Mouse (Mus musculus): ENCODE measurements around the gene Atp6v1e1. TPM values are rescaled to one million over a fixed set of nuclear protein-coding genes. Genes with fewer than 3 reads are reported as not detected.
"Not testable (repeated sequence)": the region's sequence is repeated elsewhere in the genome, so short reads cannot be mapped to it uniquely, and the experiment has no call there.

Atp6v1e1 gene
- polyA plus RNA-seq, 1 experiment = 152 TPM

- no peak for DNase-seq (ENCODE audit: low spot score)
Measured at GRCm38 (mm10) chr6:120820144-120820543, 2.4 kb downstream of the Atp6v1e1 start.

- no peak for DNase-seq (ENCODE audit: low spot score)
Measured at GRCm38 (mm10) chr6:120819294-120819693, 3.3 kb downstream of the Atp6v1e1 start.

- DNase-seq (ENCODE audit: low spot score) = not testable (repeated sequence)
Measured at GRCm38 (mm10) chr6:120811999-120812398, 10.6 kb downstream of the Atp6v1e1 start.

GRCm38 (mm10) chr6:120807738-120808081 lies 14.9 kb downstream of the Atp6v1e1 start:
- DNase-seq (ENCODE audit: low spot score) = no peak

- DNase-seq (ENCODE audit: low spot score) = no peak
Measured at GRCm38 (mm10) chr6:120806999-120807737, 15.4 kb downstream of the Atp6v1e1 start.

- no peak for DNase-seq (ENCODE audit: low spot score)
Measured at GRCm38 (mm10) chr6:120799581-120800041, 23.0 kb downstream of the Atp6v1e1 start.

GRCm38 (mm10) chr6:120798905-120799304 lies 23.7 kb downstream of the Atp6v1e1 start:
- no peak for DNase-seq (ENCODE audit: low spot score)

GRCm38 (mm10) chr6:120798019-120798418 lies 24.6 kb downstream of the Atp6v1e1 start:
- peak; percentile 35 for DNase-seq (ENCODE audit: low spot score)

- no peak for DNase-seq (ENCODE audit: low spot score)
Measured at GRCm38 (mm10) chr6:120796111-120796510, 26.5 kb downstream of the Atp6v1e1 start.

- no peak for DNase-seq (ENCODE audit: low spot score)
Measured at GRCm38 (mm10) chr6:120795422-120796086, 27.0 kb downstream of the Atp6v1e1 start.

GRCm38 (mm10) chr6:120792947-120793346 lies 29.6 kb downstream of the Atp6v1e1 start:
- DNase-seq (ENCODE audit: low spot score) = no peak

- DNase-seq (ENCODE audit: low spot score) = no peak
Measured at GRCm38 (mm10) chr6:120790717-120791116, 31.9 kb downstream of the Atp6v1e1 start.

GRCm38 (mm10) chr6:120790153-120790552 lies 32.4 kb downstream of the Atp6v1e1 start:
- DNase-seq (ENCODE audit: low spot score) = no peak

GRCm38 (mm10) chr6:120788904-120789303 lies 33.7 kb downstream of the Atp6v1e1 start:
- DNase-seq (ENCODE audit: low spot score) = no peak

GRCm38 (mm10) chr6:120788068-120788607 lies 34.5 kb downstream of the Atp6v1e1 start:
- no peak for DNase-seq (ENCODE audit: low spot score)

- no peak for DNase-seq (ENCODE audit: low spot score)
Measured at GRCm38 (mm10) chr6:120784351-120784750, 38.2 kb downstream of the Atp6v1e1 start.

- no peak for DNase-seq (ENCODE audit: low spot score)
Measured at GRCm38 (mm10) chr6:120782948-120783347, 39.6 kb downstream of the Atp6v1e1 start.

GRCm38 (mm10) chr6:120778226-120778625 lies 44.4 kb downstream of the Atp6v1e1 start:
- DNase-seq (ENCODE audit: low spot score) = no peak

- no peak for DNase-seq (ENCODE audit: low spot score)
Measured at GRCm38 (mm10) chr6:120777533-120777932, 45.1 kb downstream of the Atp6v1e1 start.

GRCm38 (mm10) chr6:120776286-120776685 lies 46.3 kb downstream of the Atp6v1e1 start:
- DNase-seq (ENCODE audit: low spot score) = no peak

- no peak for DNase-seq (ENCODE audit: low spot score)
Measured at GRCm38 (mm10) chr6:120773763-120774162, 48.8 kb downstream of the Atp6v1e1 start.

GRCm38 (mm10) chr6:120773149-120773628 lies 49.4 kb downstream of the Atp6v1e1 start, which contains the start of gene Slc25a18:
Gene Slc25a18 (plus strand): TSS chr6:120773578.
- no peak for DNase-seq (ENCODE audit: low spot score)

- DNase-seq (ENCODE audit: low spot score) = no peak
Measured at GRCm38 (mm10) chr6:120772025-120772424, 50.6 kb downstream of the Atp6v1e1 start.

Measured in urinary bladder, adult 2 months (tissue).